Mouse (Mus musculus) stomach, postnatal 0 days (tissue): ENCODE results near the gene Auts2.

Experiments used
- CTCF ChIP-seq: IDR thresholded peaks from 2 replicates; pipeline ENCODE4 v1.5.1; 2016; ENCODE audit warnings: antibody characterized with exemption, low read depth, mild to moderate bottlenecking, moderate library complexity
- EP300 ChIP-seq: optimal IDR thresholded peaks from 2 replicates; pipeline ENCODE3; 2016; ENCODE audit warnings: antibody characterized with exemption

- TF ChIP-seq CTCF (peak; percentile 93), EP300 (no peak)
These were observed 1113.0 kb downstream of the Auts2 start for GRCm38 (mm10) chr5:131430109-131430508.
